Mouse (Mus musculus): ENCODE data around the gene Zfp428. TPM values are rescaled to one million over a fixed set of nuclear protein-coding genes. Genes with fewer than 3 reads are reported as not detected.
"Not testable (repeated sequence)": the region's sequence is repeated elsewhere in the genome, so short reads cannot be mapped to it uniquely, and the experiment has no call there.

The Zfp428 gene
- polyA plus RNA-seq, 1 experiment from 2014 or later, result 40.9 TPM

GRCm38 (mm10) chr7:24506476-24506837 is 349 bp upstream of the Zfp428 start:
- Histone ChIP-seq H3K4me1 (ENCODE audit: control insufficient read depth, insufficient read depth, low read length) (peaks cover 27% of the 10 kb centered on the region), H3K36me3 (ENCODE audit: control insufficient read depth, insufficient read depth) (no peaks in the 10 kb centered on the region), H3K4me2 (ENCODE audit: low read depth, low read length) (peak overlapping the region; percentile 84), H3K27me3 (ENCODE audit: control insufficient read depth, insufficient read depth, low read length) (peaks cover 21% of the 10 kb centered on the region), H3K27ac (ENCODE audit: low read length) (peak overlapping the region; percentile 99), H3K4me3 (ENCODE audit: low read length) (peak overlapping the region; percentile 74), H3K9ac (ENCODE audit: low read length) (peak overlapping the region; percentile 94), H3K9me3 (replicated peaks; ENCODE audit: control insufficient read depth, low read length) (no peaks in the 10 kb centered on the region)
- 2% methylated on average over 12 of the region's 12 CpGs for WGBS
- ATAC-seq (replicated peaks; ENCODE audit: extremely low read depth, insufficient read depth, low FRiP score), result peak; percentile 34

GRCm38 (mm10) chr7:24507726-24508114 is 914 bp downstream of the Zfp428 start:
- H3K27me3 ChIP-seq (ENCODE audit: control insufficient read depth, insufficient read depth, low read length), result peaks cover 9% of the 10 kb centered on the region
- ATAC-seq (replicated peaks; ENCODE audit: extremely low read depth, insufficient read depth, low FRiP score), result no peak; the same call in 1 of the 2 replicates
- WGBS, result 1% methylated on average over 20 of the region's 20 CpGs
- H3K9me3 ChIP-seq (replicated peaks; ENCODE audit: control insufficient read depth, low read length), result no peaks in the 10 kb centered on the region
- H3K4me1 ChIP-seq (ENCODE audit: control insufficient read depth, insufficient read depth, low read length), result peaks cover 27% of the 10 kb centered on the region
- peak overlapping the region; percentile 84 for H3K4me2 ChIP-seq (ENCODE audit: low read depth, low read length)
- H3K4me3 ChIP-seq (ENCODE audit: low read length), result peak overlapping the region; percentile 74
- peak overlapping the region; percentile 94 for H3K9ac ChIP-seq (ENCODE audit: low read length)
- peak overlapping the region; percentile 99 for H3K27ac ChIP-seq (ENCODE audit: low read length)
- H3K36me3 ChIP-seq (ENCODE audit: control insufficient read depth, insufficient read depth), result no peaks in the 10 kb centered on the region

GRCm38 (mm10) chr7:24512355-24512754 is 5.5 kb downstream of the Zfp428 start, which contains the start of gene AC161166.1:
AC161166.1 (minus strand) TSS chr7:24512455.
- no peak within 1 kb of the TSS for H3K27ac ChIP-seq (ENCODE audit: low read length)
- H3K9ac ChIP-seq (ENCODE audit: low read length), result no peak within 1 kb of the TSS
- peaks cover 3% of the 10 kb centered on the region; the same call in 1 of the 2 replicates for H3K36me3 ChIP-seq (ENCODE audit: control insufficient read depth, insufficient read depth)
- H3K27me3 ChIP-seq (ENCODE audit: control insufficient read depth, insufficient read depth, low read length), result no peaks in the 10 kb centered on the region
- H3K4me2 ChIP-seq (ENCODE audit: low read depth, low read length), result no peak within 1 kb of the TSS
- peaks cover 4% of the 10 kb centered on the region; the same call in 1 of the 2 replicates for H3K4me1 ChIP-seq (ENCODE audit: control insufficient read depth, insufficient read depth, low read length)
- H3K4me3 ChIP-seq (ENCODE audit: low read length), result no peak within 1 kb of the TSS
- H3K9me3 ChIP-seq (replicated peaks; ENCODE audit: control insufficient read depth, low read length), result no peaks in the 10 kb centered on the region
- ATAC-seq (replicated peaks; ENCODE audit: extremely low read depth, insufficient read depth, low FRiP score), result no peak
- 86% methylated on average over 7 of the region's 7 CpGs for WGBS

- not testable (repeated sequence) for H3K4me1 ChIP-seq (ENCODE audit: control insufficient read depth, insufficient read depth, low read length); H3K9ac ChIP-seq (ENCODE audit: low read length); ATAC-seq (replicated peaks; ENCODE audit: extremely low read depth, insufficient read depth, low FRiP score); H3K36me3 ChIP-seq (ENCODE audit: control insufficient read depth, insufficient read depth); H3K4me3 ChIP-seq (ENCODE audit: low read length); H3K27me3 ChIP-seq (ENCODE audit: control insufficient read depth, insufficient read depth, low read length); H3K27ac ChIP-seq (ENCODE audit: low read length); H3K9me3 ChIP-seq (replicated peaks; ENCODE audit: control insufficient read depth, low read length); H3K4me2 ChIP-seq (ENCODE audit: low read depth, low read length)
- WGBS, result 78% methylated on average over 8 of the region's 8 CpGs
Measured at GRCm38 (mm10) chr7:24516319-24516718, 9.5 kb downstream of the Zfp428 start.

GRCm38 (mm10) chr7:24517077-24517476 is 10.3 kb downstream of the Zfp428 start:
- Histone ChIP-seq H3K36me3 (ENCODE audit: control insufficient read depth, insufficient read depth) (peaks cover 3% of the 10 kb centered on the region; the same call in 1 of the 2 replicates), H3K9me3 (replicated peaks; ENCODE audit: control insufficient read depth, low read length) (no peaks in the 10 kb centered on the region), H3K4me1 (ENCODE audit: control insufficient read depth, insufficient read depth, low read length) (no peaks in the 10 kb centered on the region), H3K4me3 (ENCODE audit: low read length) (no peak overlapping the region), H3K27ac (ENCODE audit: low read length) (no peak overlapping the region), H3K9ac (ENCODE audit: low read length) (no peak overlapping the region), H3K4me2 (ENCODE audit: low read depth, low read length) (no peak overlapping the region), H3K27me3 (ENCODE audit: control insufficient read depth, insufficient read depth, low read length) (no peaks in the 10 kb centered on the region)
- ATAC-seq (replicated peaks; ENCODE audit: extremely low read depth, insufficient read depth, low FRiP score), result no peak
- 58% methylated on average over 5 of the region's 5 CpGs for WGBS

- ATAC-seq (replicated peaks; ENCODE audit: extremely low read depth, insufficient read depth, low FRiP score), result no peak
Measured at GRCm38 (mm10) chr7:24517654-24518053, 10.8 kb downstream of the Zfp428 start.

GRCm38 (mm10) chr7:24519130-24519529 is 12.3 kb downstream of the Zfp428 start:
- H3K4me2 ChIP-seq (ENCODE audit: low read depth, low read length), result no peak overlapping the region
- no peak for ATAC-seq (replicated peaks; ENCODE audit: extremely low read depth, insufficient read depth, low FRiP score)
- H3K4me3 ChIP-seq (ENCODE audit: low read length), result no peak overlapping the region
- H3K27me3 ChIP-seq (ENCODE audit: control insufficient read depth, insufficient read depth, low read length), result no peaks in the 10 kb centered on the region
- no peaks in the 10 kb centered on the region for H3K4me1 ChIP-seq (ENCODE audit: control insufficient read depth, insufficient read depth, low read length)
- H3K27ac ChIP-seq (ENCODE audit: low read length), result no peak overlapping the region
- 29% methylated on average over 3 of the region's 3 CpGs for WGBS
- H3K9me3 ChIP-seq (replicated peaks; ENCODE audit: control insufficient read depth, low read length), result no peaks in the 10 kb centered on the region
- peaks cover 3% of the 10 kb centered on the region; the same call in 1 of the 2 replicates for H3K36me3 ChIP-seq (ENCODE audit: control insufficient read depth, insufficient read depth)
- no peak overlapping the region for H3K9ac ChIP-seq (ENCODE audit: low read length)

More at GRCm38 (mm10) chr7:24517654-24518053, 10.8 kb downstream of the Zfp428 start:
- H3K4me3 ChIP-seq (ENCODE audit: low read length), result no peak overlapping the region
- no peak overlapping the region for H3K27ac ChIP-seq (ENCODE audit: low read length)
- H3K36me3 ChIP-seq (ENCODE audit: control insufficient read depth, insufficient read depth), result peaks cover 3% of the 10 kb centered on the region; the same call in 1 of the 2 replicates
- no peak overlapping the region for H3K9ac ChIP-seq (ENCODE audit: low read length)
- no peak overlapping the region for H3K4me2 ChIP-seq (ENCODE audit: low read depth, low read length)
- no peaks in the 10 kb centered on the region for H3K27me3 ChIP-seq (ENCODE audit: control insufficient read depth, insufficient read depth, low read length)
- no peaks in the 10 kb centered on the region for H3K9me3 ChIP-seq (replicated peaks; ENCODE audit: control insufficient read depth, low read length)
- 59% methylated on average over 6 of the region's 6 CpGs for WGBS
- H3K4me1 ChIP-seq (ENCODE audit: control insufficient read depth, insufficient read depth, low read length), result no peaks in the 10 kb centered on the region

GRCm38 (mm10) chr7:24520054-24520453 is 13.2 kb downstream of the Zfp428 start:
- H3K4me3 ChIP-seq (ENCODE audit: low read length); H3K27ac ChIP-seq (ENCODE audit: low read length); H3K4me1 ChIP-seq (ENCODE audit: control insufficient read depth, insufficient read depth, low read length); H3K36me3 ChIP-seq (ENCODE audit: control insufficient read depth, insufficient read depth); H3K27me3 ChIP-seq (ENCODE audit: control insufficient read depth, insufficient read depth, low read length); H3K9ac ChIP-seq (ENCODE audit: low read length); H3K4me2 ChIP-seq (ENCODE audit: low read depth, low read length); ATAC-seq (replicated peaks; ENCODE audit: extremely low read depth, insufficient read depth, low FRiP score); H3K9me3 ChIP-seq (replicated peaks; ENCODE audit: control insufficient read depth, low read length): not testable (repeated sequence)
- 87% methylated on average over 10 of the region's 10 CpGs for WGBS

GRCm38 (mm10) chr7:24522805-24523204 is 16.0 kb downstream of the Zfp428 start:
- Histone ChIP-seq H3K36me3 (ENCODE audit: control insufficient read depth, insufficient read depth) (no peaks in the 10 kb centered on the region), H3K4me2 (ENCODE audit: low read depth, low read length) (no peak overlapping the region), H3K9me3 (replicated peaks; ENCODE audit: control insufficient read depth, low read length) (no peaks in the 10 kb centered on the region), H3K4me3 (ENCODE audit: low read length) (no peak overlapping the region), H3K27ac (ENCODE audit: low read length) (no peak overlapping the region), H3K4me1 (ENCODE audit: control insufficient read depth, insufficient read depth, low read length) (no peaks in the 10 kb centered on the region), H3K27me3 (ENCODE audit: control insufficient read depth, insufficient read depth, low read length) (no peaks in the 10 kb centered on the region), H3K9ac (ENCODE audit: low read length) (no peak overlapping the region)
- WGBS, result 49% methylated on average over 5 of the region's 5 CpGs
- no peak for ATAC-seq (replicated peaks; ENCODE audit: extremely low read depth, insufficient read depth, low FRiP score)

Data from heart, embryonic 16.5 days (tissue).